Mouse (Mus musculus): ENCODE data around the gene Micu1.

The Micu1 gene

DNA sequence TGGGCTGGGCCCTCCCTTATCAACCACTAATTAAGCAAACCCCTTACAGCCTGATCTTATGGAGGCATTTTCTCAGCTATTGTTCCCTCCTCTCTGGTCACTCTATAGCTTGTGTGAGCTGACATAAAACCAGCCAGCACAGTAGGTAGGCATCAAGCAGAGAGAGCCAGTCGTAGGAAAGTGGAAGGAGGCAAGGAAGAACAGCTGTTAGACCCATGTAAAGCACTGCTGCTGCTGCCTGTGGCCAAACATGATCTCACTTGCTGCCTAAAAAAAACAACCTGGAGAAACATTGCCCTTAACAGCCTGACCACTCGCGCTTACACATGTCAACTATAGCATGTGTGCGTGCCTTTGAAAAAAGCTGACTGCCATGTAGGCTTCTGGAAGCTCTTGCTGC lies 19.3 kb downstream of the Micu1 start:
- ATAC-seq (ENCODE audit: low TSS enrichment) = peak; percentile 62; the same call in 1 of the 2 replicates

DNA sequence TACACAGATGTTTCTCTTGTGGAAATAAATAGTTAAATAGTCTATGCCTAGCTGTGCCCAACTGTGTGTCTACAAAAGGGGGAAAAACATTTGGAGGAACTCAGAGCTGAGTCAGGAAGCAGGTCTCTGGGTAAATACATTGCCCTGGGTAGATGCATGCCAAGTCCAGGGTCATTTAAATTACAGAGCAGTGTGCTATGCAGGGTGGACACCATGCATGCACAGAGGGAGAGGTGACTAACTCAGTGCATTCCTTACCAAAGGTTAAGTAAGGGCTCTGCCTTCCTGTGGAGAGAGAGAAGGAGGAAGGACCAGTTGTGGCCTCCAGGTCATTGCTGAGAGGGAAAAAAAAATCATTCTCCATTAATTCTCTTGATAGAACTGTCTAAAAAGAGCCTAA lies 22.4 kb downstream of the Micu1 start:
- ATAC-seq (ENCODE audit: low TSS enrichment) = no peak

DNA sequence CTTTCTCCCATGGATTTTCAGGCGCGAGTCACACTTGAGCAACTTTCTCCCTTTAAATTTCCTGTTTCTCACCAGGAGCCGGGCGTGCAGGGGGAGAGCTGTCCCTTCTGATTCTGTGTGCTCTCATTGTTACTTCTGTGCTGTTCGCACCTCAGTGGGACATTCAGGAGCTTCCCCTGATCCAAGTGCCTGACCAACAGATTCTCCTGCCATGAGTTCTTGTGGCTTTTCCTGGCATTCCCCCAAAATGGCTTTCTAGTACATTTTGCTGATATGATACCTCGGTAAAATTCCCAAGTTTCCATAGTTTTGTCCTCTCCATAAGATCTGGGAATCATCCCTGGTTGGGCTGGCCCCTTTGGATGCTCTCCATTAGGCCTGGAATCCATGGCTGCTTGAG lies 25.0 kb downstream of the Micu1 start:
- no peak for ATAC-seq (ENCODE audit: low TSS enrichment)

DNA sequence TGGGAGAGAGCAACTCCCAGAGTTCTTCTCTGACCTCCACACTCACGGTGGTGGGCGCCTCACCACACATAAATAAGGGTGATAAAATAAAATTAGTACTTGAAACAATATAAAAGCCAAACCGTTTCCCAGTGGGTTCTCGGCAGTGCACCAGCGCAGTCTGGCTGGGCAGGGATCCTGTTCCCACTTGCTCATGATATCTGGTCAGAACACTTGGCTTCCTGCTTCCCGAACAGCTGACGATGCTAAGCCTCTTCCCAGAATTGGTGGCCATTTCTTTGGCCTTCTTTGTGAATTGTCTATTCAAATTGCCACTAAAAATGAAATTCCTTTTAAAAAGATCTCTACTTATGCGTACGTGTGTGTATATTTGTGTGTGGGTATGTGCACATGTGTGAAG lies 27.0 kb downstream of the Micu1 start:
- no peak for ATAC-seq (ENCODE audit: low TSS enrichment)

DNA sequence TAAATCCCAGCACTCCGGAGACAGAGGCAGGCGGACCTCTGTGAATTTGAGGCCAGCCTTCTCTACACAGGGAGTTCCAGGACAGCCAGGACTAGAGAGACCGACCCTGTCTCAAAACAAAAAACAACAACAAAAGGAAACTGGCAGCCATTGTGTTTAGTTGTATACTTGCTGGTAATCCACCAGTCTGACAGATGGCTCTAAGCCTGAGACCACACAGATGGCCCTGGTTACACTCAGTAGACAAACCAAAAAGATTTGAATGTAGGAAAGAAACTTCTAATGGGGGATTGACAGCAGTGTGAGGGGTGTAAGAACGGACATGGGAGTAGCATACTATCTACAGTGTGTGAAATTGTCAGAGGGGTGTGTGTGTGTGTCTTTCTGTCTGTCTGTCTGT lies 27.6 kb downstream of the Micu1 start:
- no peak for ATAC-seq (ENCODE audit: low TSS enrichment)

DNA sequence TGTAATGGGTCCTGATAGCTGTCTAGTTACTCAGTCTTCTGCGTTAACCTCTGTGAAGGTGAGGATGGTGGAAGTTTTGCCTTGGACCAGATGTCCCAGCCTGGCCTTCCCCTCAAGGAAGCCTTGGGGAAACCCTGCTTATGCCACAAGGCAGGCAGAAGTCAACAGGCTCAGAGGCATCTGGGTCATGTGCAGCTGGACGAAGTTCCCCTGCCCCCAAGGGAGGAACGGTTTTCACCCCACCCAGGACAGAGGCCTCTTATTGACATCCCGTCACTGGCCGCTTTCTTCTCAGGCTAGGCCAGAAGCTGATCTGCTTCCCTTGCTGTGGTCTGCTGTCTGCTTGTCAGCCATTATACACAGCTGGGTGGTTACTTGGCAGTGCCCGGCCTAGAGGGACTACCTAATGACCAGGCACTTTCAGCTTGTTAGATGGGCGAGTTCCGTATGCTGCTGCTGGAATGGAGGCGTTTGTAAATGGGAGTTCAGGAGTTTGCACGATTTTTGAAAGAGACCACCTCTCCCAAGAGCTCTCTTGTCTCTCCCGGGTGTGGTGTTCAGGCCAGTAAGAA lies 33.8 kb downstream of the Micu1 start:
- ATAC-seq (ENCODE audit: low TSS enrichment) = no peak

DNA sequence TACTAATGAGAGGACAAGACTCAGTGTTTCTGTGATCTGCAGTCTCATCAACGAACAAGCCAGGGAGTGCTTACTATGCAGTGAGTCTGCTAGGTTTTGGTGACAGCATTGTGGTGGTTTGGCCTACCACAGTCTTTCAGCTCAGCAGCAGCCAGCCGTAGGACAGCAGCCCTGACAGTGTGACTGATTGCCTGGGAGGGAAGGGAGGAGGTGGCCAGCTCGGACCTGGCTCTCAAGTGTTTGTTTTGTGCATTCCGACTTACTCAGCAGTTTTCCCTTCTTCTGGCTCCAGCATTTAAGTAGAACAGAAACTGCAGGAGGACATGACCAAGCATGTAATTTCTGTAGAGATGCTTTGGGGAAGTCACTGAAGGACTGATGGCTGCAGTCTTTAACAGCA lies 39.2 kb downstream of the Micu1 start:
- no peak for ATAC-seq (ENCODE audit: low TSS enrichment)

DNA sequence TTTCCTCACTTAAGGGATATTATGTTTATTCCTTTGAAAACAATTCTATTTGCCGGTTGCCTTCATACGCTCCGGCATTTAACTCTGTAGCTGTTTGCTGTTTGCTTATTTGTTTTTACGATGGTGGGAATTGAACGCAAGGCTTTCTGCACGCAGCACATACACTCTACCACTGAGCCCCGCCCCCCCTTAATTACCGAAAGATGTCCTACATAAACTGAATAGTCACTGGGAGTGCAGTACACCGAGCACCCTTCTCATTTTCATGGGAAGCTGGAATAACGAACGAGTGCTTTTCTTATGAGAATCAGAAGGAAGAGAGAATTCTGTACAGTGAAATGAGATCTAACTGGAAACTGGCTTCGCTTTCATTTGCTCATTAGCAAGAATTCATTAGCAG lies 41.1 kb downstream of the Micu1 start:
- ATAC-seq (ENCODE audit: low TSS enrichment) = peak; percentile 13; the same call in 1 of the 2 replicates

DNA sequence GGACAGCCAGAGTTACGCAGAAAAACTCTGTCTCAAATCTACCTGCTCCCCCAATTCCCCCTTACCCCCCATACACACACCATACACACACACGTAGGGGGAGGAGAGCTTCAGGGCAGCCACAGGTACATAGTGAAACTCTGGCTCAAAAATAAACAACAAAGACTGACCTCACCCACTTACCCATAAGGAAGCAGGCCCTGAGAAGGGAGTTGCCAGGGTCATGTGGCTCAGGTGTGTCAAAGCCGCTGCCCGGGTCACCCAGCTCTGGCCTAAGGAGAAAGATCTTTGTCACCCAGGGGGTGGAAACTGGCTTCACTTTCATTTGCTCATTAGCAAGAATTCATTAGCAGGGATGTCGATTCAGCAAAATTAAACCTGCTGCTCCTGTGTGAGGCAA lies 41.7 kb downstream of the Micu1 start:
- no peak for ATAC-seq (ENCODE audit: low TSS enrichment)

DNA sequence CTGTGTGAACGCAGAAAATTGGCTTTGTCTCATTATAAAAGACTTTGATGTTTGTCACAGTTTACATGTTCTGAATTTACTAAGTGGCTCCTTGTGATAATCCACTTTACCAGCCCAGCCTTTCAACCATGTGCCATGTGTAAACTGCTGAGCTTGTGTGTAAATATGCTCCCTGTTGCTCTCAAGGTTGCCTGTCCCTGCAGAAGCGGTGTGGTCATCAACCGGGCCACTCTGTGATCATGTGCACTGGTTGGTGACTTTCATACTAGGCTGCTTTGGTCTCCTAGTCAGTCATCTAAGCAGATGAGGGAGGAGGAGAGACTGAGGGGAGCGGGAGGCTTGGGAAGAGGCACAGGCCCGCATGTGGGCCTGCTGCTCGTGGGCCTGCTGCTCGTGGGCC lies 45.1 kb downstream of the Micu1 start:
- ATAC-seq (ENCODE audit: low TSS enrichment) = no peak

DNA sequence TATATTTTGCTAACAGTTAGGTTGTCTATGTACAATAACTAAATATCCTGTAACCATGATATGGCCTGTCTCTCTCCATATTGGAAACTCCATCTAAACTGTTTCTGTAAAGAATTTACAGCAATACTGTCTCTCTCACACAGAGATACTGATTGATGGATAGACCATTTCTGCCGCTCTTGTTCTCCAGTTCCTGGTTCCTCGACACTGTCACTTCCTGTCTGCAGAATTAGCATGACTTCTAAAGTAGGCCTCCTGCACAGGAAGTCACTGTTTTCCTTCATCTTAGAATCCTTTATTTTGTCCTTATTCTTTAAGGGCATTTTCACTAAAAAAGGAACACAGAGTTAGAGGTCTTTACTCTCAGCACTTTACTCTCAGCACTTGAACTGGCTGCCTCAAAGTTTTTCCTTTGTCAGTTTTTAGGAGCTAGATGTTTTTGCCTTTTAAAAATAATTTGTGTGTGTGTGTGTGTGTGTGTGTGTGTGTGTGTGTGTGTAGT lies 46.5 kb downstream of the Micu1 start:
- ATAC-seq (ENCODE audit: low TSS enrichment) = no peak

DNA sequence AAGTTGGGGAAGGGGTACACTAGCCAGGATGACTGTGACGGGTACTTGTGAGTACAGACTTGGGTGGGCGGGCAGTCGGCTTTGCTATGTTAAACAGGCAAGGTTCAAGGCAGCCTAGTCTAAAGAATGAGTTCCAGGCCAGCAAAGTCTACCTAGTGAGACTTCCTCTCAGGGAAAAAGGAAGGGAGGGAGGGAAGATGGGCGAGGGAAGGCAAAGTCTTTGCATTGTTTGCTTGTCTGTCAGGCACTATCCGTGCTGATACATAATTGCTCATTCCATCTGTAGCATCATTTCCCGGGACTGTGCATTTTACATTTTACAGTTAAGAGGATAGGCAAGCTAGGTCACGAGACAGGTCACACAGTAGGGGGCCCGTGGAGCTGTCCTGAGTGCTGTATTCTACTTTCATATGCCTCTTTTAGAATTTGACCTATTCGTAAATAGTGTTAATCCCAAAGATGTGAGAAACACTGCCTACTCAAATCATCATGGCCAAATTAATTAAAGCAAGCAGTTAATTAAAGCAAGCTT lies 51.3 kb downstream of the Micu1 start:
- no peak for ATAC-seq (ENCODE audit: low TSS enrichment)

DNA sequence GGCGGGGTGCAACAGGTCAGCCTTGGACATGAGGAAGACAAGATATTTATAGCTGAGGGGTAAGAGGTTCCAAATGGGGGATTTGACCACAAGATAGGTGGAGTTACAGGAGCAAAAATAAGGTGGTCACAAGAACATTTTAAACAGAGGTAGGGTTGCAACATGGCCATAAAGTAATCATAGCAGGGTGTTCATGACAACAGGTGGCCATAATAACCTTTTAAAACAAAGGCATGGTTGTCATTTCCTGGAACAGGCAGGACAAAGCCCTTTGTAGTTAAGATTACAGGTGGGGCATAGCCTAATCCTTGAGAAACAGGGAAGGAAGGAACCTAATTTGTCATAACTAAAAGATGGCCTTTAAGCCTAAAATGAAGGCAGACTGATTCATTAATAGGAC lies 51.8 kb downstream of the Micu1 start:
- ATAC-seq (ENCODE audit: low TSS enrichment) = no peak

DNA sequence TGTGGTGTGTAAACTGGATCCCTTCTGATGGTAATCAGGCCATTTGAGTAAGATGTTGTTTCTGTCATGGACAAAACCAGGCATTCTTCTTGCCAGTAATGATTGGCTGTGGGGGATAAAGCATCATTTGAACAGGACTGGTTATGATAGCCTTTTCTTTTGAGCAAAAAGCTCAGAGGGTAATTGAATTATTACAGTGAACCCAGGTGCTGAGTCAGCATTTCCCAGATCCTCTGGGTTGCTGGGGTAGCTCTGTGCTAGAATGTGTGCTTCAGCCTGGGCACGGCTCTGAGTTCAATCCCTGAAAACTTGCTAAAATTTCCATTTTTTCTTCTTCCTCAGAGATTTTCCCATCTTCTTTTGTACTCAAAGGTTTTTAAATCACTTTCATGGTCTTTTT lies 52.6 kb downstream of the Micu1 start:
- ATAC-seq (ENCODE audit: low TSS enrichment) = no peak

DNA sequence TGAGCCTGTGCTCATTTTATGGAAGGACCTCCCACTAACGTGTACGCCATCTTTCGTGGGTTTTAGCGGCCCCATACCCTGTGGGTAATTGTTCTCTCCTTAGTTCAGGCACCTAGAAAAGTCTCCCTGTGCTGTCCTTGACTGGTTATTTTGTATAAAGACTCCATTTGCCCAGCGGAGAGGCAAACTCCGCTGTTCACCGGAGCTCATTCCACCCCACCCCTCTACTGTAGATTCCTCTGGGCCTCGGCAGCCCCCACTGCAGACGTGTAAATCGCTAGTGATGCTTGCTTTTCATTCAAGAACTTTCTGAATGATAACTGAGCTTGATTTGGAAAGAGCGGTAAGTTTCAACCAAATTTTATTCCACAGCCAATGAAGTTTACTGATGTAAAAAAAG lies 53.4 kb downstream of the Micu1 start:
- no peak for ATAC-seq (ENCODE audit: low TSS enrichment)

DNA sequence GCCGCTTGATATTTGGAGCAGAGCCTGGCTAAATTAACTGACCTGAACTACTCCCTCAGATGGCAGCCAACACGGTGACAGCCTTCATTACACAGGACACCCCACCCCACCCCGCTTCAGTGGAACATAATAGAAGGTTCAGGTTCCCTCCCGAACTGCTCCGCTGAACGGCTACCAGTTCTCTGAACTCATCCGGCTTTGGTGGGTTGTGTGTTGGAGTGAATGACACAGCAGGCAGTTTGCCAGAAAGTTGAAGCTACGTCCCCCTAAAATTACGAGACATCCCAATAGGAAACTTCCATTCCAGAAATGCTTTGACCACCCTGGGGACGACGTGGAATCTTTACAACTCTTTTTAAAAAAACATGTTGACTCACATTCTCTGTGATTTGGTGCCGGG lies 53.8 kb downstream of the Micu1 start:
- no peak for ATAC-seq (ENCODE audit: low TSS enrichment)

DNA sequence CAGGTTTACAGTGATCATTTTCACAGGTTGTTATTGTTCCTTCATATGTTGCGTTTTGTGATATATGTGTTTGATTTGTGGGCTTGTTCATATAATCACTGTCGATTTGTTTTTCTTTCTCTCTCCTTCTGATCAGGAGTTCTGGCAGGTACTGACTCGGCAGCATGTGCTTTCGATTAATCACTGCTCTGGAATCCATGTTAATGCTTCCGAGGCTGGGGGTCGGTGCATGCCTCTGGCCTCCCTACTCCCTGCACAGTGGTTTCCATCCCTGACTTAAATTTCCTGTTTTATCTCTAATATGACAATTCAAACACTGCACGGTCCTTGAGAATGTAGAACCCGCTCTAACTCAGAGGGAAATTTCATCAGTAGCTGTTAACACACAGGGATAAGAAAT lies 54.3 kb downstream of the Micu1 start:
- no peak for ATAC-seq (ENCODE audit: low TSS enrichment)

DNA sequence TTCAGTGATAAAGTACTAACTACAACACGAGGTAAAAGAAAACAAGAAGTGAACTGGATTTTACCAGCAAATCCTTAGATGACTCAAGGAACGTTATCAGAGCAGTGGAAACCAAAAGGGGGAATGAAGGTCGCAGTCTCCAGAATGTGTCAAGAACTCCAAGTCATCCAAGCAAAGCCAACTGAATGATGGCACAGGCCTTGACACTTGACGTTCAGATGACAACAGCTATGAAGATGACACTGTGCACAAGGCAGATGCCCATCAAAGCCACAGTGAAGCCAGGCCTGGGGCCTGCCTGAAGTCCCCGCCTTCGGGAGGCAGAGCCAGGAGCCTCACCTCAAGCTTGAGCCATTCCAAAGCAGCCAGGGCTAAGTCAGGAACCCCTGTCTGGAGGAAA lies 62.5 kb downstream of the Micu1 start:
- no peak for ATAC-seq (ENCODE audit: low TSS enrichment)

DNA sequence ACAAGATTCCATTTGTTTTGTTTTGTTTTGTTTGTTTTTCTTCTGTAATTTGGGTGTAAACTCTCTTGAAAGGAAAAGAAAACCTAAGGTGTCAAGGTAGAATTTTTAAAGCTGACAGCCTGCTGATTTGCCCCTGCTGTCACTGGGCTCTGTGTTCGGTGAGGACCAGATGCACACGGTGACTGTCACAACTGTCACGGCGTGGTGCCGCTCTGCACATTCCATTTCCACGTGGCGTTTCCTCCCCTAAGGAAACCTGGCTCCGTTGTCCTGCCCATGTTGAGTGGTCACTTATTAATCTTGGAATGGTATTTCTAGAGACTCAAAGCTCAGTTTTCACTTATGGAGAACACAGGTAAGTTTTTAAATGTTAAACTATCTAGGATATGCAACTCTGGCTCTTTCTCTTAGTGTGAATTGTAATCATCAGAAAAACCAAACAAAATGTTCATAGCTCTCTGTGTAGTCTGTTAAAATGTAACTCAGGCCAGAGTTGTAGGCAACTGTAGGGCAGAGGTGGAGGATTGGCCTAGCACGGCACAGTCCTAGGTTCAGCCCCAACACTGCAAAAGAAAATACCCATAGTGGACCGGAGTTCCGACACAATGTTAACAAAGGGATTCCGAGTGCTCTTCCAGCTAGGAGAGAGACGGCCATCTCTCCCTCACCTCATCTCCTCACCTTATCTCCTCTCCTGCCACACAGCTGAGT lies 66.2 kb downstream of the Micu1 start:
- no peak for ATAC-seq (ENCODE audit: low TSS enrichment)

DNA sequence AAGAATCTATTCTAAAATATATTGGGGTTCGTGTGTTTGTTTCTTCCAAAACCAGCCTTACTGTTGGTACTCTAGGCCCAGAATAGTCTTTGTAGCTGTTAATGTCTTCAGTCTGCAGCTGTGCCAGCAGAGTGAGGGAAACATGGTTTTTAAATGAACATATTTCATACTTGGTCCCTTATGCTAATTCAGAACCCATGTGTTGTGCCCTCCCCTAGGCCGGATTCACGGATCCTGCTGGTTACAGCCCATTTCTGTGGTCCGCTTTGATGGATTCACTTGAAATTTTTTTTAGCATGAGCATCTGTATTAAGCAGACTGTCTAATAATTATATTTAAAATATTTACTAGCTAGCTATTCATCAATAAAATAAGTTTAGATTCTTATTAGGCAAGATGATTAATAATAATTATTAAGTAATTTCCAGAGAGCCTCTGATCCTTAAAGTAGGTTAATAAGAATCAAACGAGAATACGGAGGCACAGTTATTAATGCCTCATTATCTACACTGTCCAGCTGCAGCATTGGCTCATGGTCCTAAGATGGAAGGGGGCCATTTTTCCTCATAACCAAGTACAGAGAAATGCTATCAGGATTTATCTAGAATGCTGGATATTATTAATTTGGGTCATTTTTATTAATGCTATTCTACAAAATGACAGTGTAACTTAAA lies 69.2 kb downstream of the Micu1 start:
- no peak for ATAC-seq (ENCODE audit: low TSS enrichment)

DNA sequence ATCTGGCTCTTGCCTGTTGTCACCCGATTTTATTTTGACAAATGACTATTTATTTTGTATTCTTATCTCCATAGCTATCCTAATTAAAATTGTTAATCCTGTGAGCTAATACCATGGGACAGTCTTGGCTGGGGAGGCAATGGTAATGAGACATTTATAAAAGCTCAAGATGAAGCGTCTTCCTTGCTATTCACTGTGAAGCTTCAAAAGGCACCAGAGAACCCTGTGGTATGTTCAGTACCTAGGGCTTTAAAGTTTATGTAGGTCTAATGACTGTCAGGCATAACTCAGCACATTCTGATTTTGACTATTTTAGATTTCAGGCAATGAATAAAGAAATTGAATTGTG lies 69.7 kb downstream of the Micu1 start:
- ATAC-seq (ENCODE audit: low TSS enrichment) = no peak

DNA sequence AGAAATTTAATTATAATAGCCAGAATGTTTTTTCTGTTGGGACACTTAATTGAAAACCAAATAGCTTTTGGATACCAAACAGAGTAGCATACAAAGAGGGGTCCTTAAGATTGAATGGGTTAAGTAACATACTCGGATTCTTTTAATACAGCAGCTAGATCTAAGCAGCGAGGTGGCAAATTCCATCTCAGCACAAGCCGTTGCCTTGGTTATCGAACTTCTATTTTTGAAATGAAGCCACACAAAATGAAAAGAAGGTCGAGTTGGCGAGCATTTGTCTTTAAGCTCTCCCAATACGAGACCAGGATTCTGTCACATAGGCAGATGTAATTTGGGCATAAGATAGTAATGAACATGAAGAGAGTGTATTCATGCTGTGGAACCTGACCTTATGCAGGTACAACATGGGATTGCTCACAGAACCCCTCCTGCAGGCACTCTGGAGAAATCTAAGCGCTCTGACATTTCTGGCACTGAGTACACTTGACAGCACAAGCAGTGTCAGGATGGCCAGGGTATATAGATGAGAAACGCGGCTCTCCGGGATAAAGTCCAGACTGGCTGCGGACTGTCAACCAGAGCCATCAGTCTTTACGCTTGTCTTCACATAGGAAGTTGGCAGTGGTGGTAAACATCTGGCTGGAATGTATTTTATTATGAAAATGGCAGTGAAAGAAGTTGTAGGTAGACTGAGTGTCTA lies 71.3 kb downstream of the Micu1 start:
- peak; percentile 20; the same call in 1 of the 2 replicates for ATAC-seq (ENCODE audit: low TSS enrichment)

DNA sequence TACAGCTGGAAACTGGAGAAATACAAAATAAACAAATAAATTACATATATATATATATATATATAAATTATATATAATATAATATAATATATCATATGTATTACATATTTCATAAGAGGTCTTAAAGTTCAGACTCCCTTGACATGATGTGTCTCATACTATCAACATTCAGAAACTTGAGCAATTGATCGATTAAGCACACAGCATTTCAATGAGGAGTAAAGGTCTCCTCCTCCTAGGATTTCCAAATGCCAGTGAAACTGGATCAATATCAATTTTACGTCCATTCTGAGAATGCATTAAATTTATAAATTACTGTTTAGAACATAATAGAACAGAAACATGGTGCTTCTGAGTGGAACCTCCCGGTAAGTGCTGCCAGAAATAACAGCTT lies 71.9 kb downstream of the Micu1 start:
- no peak for ATAC-seq (ENCODE audit: low TSS enrichment)
